Mouse (Mus musculus): Measurements from ENCODE around the gene Ripk4.

Gene Ripk4

DNA sequence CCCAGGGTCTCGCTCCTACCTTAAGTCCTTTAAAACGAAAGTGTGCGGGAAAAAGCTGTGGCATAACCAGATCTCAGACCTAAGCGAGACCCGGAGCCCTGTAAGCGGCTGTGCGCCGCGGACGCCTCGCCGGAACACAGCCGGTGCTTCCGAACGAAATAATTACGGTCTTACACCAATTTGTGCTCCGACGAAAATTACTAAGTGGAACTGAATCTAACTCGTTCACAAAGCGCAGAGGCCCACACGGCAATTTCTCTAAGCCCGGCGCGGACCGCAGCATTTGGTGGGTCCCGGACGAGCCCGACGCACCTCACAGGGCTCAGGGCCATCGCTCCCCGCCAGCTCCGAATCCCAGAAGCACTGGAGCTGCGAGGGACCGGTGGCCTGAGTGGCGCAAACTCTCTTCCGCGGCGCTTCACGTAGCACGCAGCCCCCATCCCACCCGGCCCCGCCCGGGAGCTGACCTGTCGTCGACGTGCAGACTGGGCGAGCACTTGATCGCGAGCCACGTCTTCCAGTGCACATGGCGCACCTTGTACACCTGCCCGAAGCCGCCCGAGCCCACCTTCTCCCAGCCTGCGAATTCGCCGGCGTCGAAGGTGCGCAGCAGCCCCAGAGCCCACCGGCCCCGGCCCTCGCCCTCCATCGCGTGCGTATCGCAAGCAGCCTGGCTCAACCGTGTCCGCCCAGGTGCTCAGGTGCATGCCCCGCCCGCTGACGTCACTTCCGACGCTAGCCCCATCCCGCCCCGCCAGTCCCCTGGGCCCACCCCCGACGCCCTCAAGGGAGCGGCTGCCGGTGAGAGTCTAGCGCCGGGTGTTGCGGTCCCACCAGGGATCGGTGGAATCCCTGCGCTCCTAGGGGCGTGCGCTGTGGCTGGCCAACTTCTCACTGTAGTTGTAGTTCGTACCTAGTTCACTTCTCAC, at the start of gene Ripk4:
Ripk4 (minus strand) TSS at position 727 of the 929 bp plus-strand sequence.
- DNase-seq, result peak; percentile 17

DNA sequence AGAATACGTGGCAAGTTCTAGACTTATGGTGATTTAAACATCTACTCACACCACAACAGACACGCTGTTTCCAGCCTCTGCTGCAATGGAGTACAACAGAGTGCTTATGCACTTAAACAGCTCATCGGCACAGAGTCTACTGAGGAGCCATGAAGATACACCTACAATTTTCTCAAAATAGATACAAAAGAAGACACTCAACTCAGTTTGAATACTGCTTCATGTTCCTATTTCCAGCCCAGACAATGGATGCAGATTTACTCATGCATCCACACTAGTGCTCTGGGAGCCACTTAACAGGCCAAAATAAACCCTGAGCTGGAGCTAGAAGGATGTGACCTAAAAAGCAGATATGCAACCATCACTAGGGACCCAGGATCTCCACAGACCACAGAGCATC, 45.3 kb upstream of the Ripk4 start:
- no peak for DNase-seq

DNA sequence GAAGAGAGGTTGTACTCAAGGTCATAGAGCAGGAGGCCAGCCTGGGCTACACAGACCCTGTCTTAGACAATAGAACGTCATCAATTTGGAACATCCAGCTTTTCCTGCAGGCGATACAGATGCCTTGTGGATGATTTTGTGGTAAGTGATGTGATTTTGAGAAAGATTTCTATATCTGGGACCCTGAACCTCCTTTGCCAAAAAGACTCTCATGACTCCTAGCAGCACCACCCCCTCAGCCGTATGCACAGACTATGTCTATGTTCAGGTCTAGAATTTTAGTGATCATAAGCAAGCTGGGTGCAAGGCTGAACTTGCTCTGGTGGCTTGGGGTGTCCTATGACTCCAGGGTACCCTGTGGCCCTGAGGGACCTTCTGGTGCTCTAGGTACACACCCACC, 42.1 kb upstream of the Ripk4 start:
- no peak for DNase-seq

- DNase-seq, result peak; percentile 88
Observed at GRCm38 (mm10) chr16:97804680-97805547, 41.3 kb upstream of the Ripk4 start.

- no peak for DNase-seq
Observed at GRCm38 (mm10) chr16:97797950-97798869, 34.6 kb upstream of the Ripk4 start.

DNA sequence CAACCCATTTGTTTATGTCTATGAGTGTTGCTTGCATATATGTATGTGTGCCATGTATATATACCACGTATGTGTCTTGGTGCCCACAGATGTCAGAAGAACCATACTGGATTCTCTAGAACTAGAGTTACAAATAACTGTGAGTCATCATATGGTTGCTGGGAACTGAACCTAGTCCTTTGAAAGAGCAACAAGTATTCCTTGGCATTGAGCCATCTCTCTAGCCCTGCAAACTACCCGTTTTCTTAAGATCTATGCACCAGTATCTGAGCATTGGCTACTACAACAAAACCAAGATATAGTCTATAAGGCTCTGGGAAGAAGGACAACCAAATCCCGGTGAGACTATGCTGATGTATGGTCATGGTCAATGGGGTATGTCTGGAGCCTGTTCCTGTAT, 33.6 kb upstream of the Ripk4 start:
- no peak for DNase-seq

- DNase-seq, result no peak
Observed at GRCm38 (mm10) chr16:97794256-97794655, 30.7 kb upstream of the Ripk4 start.

DNA sequence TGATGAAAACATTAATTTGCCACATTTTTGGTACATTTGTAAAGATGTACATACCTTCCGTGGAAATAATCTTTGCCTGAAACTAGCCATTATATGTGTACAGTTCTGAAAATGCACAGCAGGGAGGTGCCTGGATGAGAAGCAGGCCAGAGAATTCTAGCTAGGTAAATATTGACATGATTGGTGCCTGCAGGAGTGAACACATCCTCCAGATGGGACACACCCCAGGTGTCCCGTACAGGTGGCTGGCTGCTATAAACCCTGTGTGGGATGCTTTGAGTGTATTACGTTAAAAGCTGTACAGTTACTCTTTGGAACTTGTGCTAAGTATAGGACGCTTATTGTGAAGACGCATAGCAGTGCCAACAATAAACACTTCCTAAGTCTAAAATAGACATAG, 19.5 kb upstream of the Ripk4 start:
- DNase-seq, result no peak

DNA sequence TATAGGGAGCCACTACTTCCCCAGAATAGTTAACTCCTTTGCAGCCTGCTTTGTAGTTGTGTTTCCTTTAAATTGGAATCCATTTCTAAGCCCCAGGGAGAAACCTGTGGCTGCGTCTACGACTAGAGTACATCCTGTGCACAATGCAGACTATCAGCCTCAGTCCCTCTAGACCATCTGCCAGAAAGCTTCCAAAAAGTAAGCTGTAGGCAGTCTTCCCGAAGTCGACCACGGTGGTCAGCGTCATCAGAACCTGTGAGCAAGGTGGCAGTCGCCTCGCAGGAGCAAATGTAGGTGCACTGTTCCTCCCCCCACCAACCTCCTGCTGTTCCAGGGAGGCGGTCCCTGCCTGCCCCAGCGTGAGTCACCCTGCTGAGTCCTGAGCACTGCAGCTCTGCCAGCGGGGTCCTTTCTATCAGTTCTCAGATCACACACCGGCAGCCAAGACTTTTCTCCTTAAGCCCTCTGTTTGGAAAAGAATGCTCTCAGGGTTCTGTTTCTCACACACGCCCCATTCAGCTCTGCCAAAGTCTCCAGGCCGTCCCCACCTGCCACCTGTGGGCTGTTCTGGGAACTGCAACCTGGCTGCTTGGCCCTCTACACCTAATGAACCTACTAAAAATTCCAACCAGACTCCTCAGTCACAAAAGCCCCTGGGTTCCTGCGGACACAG, 14.9 kb upstream of the Ripk4 start:
- peak; percentile 81 for DNase-seq

GRCm38 (mm10) chr16:97766501-97766900, 2.9 kb upstream of the Ripk4 start:
- DNase-seq, result no peak

GRCm38 (mm10) chr16:97764626-97765025, 1.0 kb upstream of the Ripk4 start:
- no peak for DNase-seq

DNA sequence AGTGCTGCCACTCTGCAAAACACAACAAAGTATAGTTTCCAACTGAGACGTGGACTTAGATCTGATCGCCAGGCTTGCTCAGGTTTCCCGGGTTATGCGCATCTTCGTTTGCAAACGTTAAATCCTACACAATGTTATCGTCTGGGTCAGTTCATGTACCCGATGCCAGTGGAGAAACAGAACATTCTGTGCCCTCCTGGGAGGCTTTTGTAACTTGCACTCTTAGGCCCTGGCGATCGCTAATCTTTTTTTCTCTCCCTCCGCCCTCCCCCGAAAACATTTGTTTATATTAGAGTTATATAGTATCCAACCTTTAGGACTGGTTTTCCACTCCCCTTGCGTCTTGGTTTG, 378 bp upstream of the Ripk4 start:
- DNase-seq, result no peak

GRCm38 (mm10) chr16:97761782-97762181, 1.8 kb downstream of the Ripk4 start:
- DNase-seq, result no peak

DNA sequence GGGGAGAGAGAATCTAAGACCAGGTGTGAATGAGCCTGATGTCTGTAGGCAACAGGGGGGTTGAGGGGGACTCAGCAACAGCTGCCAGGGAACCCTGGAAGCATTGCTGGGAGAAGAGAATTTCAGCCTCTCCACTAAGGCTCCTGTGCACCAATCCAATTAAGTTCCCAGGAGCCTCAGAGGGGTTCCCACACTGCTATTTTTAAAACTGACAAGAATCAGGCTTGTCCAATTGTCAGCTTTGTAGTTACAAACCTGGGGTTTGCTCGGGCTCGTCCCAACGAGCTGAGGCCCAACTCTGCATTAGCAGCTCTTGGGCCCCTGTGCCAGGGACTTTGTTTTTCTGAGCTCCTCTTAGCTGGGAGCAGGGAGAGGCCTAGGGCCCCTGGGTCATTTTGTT, 3.9 kb downstream of the Ripk4 start:
- no peak for DNase-seq

DNA sequence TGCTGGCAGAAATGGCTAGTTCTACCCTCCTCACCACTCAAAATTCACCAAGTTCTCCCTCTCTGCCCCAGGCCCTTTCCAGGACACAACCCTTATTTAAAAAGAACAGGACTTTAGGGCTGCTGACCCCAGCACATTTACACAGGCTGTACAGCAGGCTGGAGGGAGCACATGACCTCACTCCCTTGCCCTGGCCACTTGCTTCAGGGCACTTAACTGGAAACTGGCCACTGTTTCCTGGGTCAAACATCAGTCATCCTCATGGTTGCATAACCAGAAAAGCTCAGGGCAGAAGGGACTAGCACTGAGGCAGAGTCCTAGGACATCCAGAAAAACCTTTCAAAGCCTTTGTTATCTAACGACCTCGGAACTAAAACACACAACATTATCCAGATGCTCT, 5.3 kb downstream of the Ripk4 start:
- DNase-seq, result no peak

DNA sequence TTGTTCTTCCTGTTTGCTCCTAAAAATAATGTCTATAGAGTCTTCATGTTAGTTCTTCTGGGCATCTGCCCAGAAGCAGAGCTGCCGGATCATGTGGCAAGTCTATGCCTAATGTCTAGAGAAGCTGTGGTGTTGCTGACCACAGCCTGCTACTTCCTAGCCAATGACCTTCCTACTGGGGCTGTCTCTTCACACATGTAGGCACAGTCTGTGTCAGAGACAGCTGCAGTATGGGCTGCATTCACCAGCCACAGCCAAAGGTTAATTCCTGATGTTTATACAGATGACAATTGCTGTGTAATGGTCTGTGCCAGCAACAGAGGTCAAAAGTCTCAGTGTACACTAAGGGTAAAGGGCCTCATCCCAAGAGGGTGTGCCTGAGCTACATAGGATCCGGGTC, 7.1 kb downstream of the Ripk4 start:
- DNase-seq, result no peak

GRCm38 (mm10) chr16:97752316-97752941, 11.2 kb downstream of the Ripk4 start:
- DNase-seq, result no peak

GRCm38 (mm10) chr16:97751884-97752283, 11.7 kb downstream of the Ripk4 start:
- no peak for DNase-seq

- DNase-seq, result no peak
Observed at GRCm38 (mm10) chr16:97748421-97748820, 15.2 kb downstream of the Ripk4 start.

GRCm38 (mm10) chr16:97738030-97738429, 25.6 kb downstream of the Ripk4 start:
- no peak for DNase-seq

DNA sequence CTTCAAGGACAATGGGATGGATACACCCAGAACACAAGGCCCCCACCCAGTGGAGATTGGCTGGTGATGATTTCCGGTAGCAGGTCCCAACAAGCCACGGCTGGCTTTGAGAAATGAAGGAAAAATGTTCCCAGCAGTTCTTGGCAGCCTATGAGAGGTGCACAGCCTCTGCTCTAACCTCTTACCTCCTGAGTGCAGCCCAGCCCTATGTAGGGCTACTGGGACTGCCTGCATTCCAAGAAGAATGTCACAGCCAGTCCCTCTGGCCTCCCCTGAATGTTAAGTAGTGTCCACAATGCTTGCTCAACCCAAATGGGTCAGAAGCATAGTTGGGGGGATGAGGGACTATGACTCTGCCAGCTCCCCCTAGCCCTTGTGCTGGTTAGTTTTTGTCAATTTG, 27.0 kb downstream of the Ripk4 start:
- no peak for DNase-seq

Measured in right cerebral cortex, postnatal 4 days (tissue).